Mouse (Mus musculus) lung, embryonic 16.5 days (tissue): ENCODE data around the gene Kifap3. TPM values are rescaled to one million over a fixed set of nuclear protein-coding genes. Genes with fewer than 3 reads are reported as not detected.
"Not testable (repeated sequence)": the region's sequence is repeated elsewhere in the genome, so short reads cannot be mapped to it uniquely, and the experiment has no call there.

Source experiments
- ATAC-seq: fragments of 200-750 bp; cut with Nextera tagmentation; 2 replicates; pipeline ENCODE4 v1.8.0; 2017; ENCODE audit warnings: low read depth, mild to moderate bottlenecking, moderate library complexity
- H3K27ac ChIP-seq: fragments of 300-500 bp; sonication (generic); 2 replicates; pipeline ENCODE4 v1.5.1; 2014; ENCODE audit warnings: mild to moderate bottlenecking, control low read depth, low read length
- H3K27me3 ChIP-seq: fragments of 300-500 bp; sonication (generic); 2 replicates; pipeline ENCODE4 v1.6.1; 2014; ENCODE audit warnings: low read depth, low read length, mixed read lengths; ENCODE audit not compliant: control insufficient read depth, insufficient read depth
- H3K36me3 ChIP-seq: fragments of 300-500 bp; sonication (generic); 2 replicates; pipeline ENCODE4 v1.6.1; 2014; ENCODE audit warnings: low read length; ENCODE audit not compliant: control insufficient read depth, insufficient read depth
- H3K4me1 ChIP-seq: fragments of 300-500 bp; sonication (generic); replicated peaks from 2 replicates; pipeline ENCODE4 v1.6.1; 2014; ENCODE audit warnings: low read length, mixed read lengths; ENCODE audit not compliant: control insufficient read depth, insufficient read depth
- H3K4me2 ChIP-seq: fragments of 300-500 bp; sonication (generic); 2 replicates; pipeline ENCODE4 v1.6.1; 2014; ENCODE audit warnings: low read depth, low read length, control low read depth
- H3K4me3 ChIP-seq: fragments of 300-500 bp; sonication (generic); 2 replicates; pipeline ENCODE4 v1.5.1; 2014; ENCODE audit warnings: mild to moderate bottlenecking, low read length, control low read depth
- H3K9ac ChIP-seq: fragments of 300-500 bp; sonication (generic); 2 replicates; pipeline ENCODE4 v1.6.1; 2014; ENCODE audit warnings: low read length, control low read depth
- H3K9me3 ChIP-seq: fragments of 300-500 bp; sonication (generic); 2 replicates; pipeline ENCODE4 v1.6.1; 2016; ENCODE audit warnings: low read length; ENCODE audit not compliant: control insufficient read depth
- WGBS: fragments of 180-500 bp; shearing (Covaris S2); extraction: QIAGEN DNeasy Blood & Tissue Kit; methylation state at CpG from one replicate; pipeline ENCODE4 v1.1.7; 2014; 5-methylcytosine and 5-hydroxymethylcytosine counted together
- polyA plus RNA-seq: library from polyadenylated mRNA; unstranded; fragments of >200 nt; fragmentation: Nextera tagmentation; extraction: Ambion mirVana; gene quantifications from 2 replicates; pipeline ENCODE4 v1.2.1, GENCODE M21; 2015

The Kifap3 gene
- polyA plus RNA-seq, 1 experiment from 2014 or later: 29.3 TPM

DNA sequence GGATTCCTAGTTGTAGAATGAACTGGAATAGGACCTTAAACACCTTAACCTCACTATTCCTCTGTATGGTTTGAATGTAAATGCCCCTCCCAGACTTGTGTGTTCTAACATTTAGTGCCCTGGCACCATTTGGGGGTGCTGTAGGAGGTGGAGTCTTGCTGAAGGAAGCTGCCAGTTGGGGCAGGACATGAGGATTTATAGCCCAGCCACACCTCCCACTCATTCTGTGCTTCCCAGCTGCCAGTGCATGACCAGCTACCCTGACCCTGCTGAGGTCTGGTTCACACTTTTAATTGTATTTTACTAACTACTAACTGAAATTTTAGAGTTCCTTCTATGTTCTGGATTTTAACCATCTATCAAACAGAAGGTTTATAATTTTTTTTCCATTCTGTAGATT is 50.1 kb downstream of the Kifap3 start:
- Histone ChIP-seq H3K4me3 (no peak overlapping the region), H3K36me3 (peaks cover 3% of the 10 kb centered on the region; the same call in 1 of the 2 replicates), H3K9ac (no peak overlapping the region), H3K9me3 (no peaks in the 10 kb centered on the region), H3K27me3 (no peaks in the 10 kb centered on the region), H3K4me1 (no peaks in the 10 kb centered on the region), H3K27ac (no peak overlapping the region), H3K4me2 (no peak overlapping the region)
- ATAC-seq: no peak

DNA sequence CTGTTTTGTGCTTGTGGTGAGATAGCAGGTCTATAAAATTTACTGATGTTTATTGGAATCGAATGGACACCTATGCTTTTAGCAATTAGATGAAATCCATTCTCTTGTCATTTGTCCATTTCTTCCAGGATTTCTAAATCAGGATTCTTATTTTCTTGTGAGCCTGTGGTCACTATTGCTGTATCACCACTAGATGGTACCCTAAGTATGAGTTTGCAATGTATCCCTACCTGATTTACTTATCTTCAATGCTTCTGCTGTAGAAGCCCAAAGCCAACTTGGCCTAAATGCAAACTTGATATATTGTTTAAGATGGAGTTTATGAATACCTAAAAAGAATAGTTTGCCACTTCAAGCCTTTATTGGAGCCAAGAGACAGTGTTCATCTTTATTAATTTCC is 54.7 kb downstream of the Kifap3 start:
- peaks cover 3% of the 10 kb centered on the region; the same call in 1 of the 2 replicates for H3K36me3 ChIP-seq
- H3K27me3 ChIP-seq: no peaks in the 10 kb centered on the region
- H3K4me3 ChIP-seq: no peak overlapping the region
- H3K9me3 ChIP-seq: no peaks in the 10 kb centered on the region
- ATAC-seq: no peak
- no peak overlapping the region for H3K9ac ChIP-seq
- H3K4me1 ChIP-seq: no peaks in the 10 kb centered on the region
- WGBS: 43% methylated on average over 1 of the region's 1 CpGs
- no peak overlapping the region for H3K4me2 ChIP-seq
- no peak overlapping the region for H3K27ac ChIP-seq

DNA sequence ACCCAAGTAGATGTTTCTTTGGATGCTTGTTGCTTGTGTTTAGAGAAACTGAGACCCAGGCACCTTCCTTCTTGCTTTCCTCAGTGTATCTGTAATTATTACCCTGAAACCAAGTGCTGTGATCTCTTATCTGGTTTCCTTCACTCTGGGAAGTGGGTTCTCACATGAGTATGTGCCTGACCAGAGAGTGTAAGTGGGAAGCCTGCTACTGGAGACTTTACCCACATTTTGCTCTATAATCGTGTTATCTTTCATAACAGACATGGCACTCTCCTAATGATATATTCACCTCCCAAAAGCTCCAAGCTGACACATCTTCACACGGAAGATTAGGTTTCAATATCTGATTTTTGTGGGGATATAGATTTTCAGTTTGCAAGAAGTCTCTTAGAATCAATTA is 55.7 kb downstream of the Kifap3 start:
- H3K27me3 ChIP-seq: no peaks in the 10 kb centered on the region
- H3K4me1 ChIP-seq: no peaks in the 10 kb centered on the region
- no peak overlapping the region for H3K4me2 ChIP-seq
- WGBS: 75% methylated on average over 2 of the region's 2 CpGs
- H3K36me3 ChIP-seq: peaks cover 3% of the 10 kb centered on the region; the same call in 1 of the 2 replicates
- H3K9ac ChIP-seq: no peak overlapping the region
- no peak overlapping the region for H3K27ac ChIP-seq
- no peak for ATAC-seq
- no peak overlapping the region for H3K4me3 ChIP-seq
- H3K9me3 ChIP-seq: no peaks in the 10 kb centered on the region

DNA sequence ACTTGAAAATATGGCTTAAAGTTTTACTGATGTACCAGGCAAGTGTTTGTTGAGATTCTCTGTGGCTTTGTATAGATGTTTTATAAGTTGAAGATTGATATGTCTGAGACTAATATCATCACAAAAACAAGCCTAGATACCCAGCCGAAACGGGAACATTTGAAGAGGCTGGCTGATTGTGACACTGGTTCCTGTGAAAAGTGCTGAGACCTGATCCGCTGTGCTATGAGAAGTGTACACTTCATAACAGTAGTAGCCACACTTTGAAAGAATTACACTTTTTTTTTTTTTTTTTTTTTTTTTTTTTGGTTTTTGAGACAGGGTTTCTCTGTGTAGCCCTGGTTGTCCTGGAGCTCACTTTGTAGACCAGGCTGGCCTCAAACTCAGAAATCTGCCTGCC is 59.1 kb downstream of the Kifap3 start:
- not testable (repeated sequence) for ATAC-seq, H3K27ac ChIP-seq
- 85% methylated on average over 3 of the region's 3 CpGs for WGBS

DNA sequence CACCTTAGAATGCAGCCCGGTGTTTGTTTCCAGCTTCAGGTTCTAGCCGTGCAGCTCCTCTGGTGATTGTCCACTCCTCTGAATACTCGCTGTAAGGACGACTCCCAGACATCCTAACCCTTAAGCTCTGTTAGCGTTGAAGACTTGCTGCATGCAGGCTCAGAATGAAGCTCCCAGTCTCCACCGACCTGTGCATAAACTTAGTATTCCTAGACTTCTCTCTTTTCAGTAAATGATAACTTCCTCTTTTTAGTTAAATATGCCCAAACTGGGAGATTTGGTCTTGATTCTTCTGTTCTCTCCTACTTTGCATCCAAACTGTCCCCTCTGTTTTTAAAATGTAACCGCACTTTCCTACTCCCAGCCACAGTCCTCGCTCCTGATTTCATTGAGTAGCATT is 61.2 kb downstream of the Kifap3 start:
- no peak overlapping the region for H3K4me2 ChIP-seq
- H3K27ac ChIP-seq: no peak overlapping the region
- no peak overlapping the region for H3K9ac ChIP-seq
- H3K4me3 ChIP-seq: no peak overlapping the region
- no peaks in the 10 kb centered on the region for H3K9me3 ChIP-seq
- H3K36me3 ChIP-seq: no peaks in the 10 kb centered on the region
- no peaks in the 10 kb centered on the region for H3K4me1 ChIP-seq
- WGBS: 88% methylated on average over 8 of the region's 8 CpGs
- ATAC-seq: no peak
- no peaks in the 10 kb centered on the region for H3K27me3 ChIP-seq

More for the DNA sequence above, 59.1 kb downstream of the Kifap3 start:
- not testable (repeated sequence) for H3K4me1 ChIP-seq, H3K9me3 ChIP-seq, H3K9ac ChIP-seq, H3K4me2 ChIP-seq, H3K27me3 ChIP-seq, H3K4me3 ChIP-seq, H3K36me3 ChIP-seq

DNA sequence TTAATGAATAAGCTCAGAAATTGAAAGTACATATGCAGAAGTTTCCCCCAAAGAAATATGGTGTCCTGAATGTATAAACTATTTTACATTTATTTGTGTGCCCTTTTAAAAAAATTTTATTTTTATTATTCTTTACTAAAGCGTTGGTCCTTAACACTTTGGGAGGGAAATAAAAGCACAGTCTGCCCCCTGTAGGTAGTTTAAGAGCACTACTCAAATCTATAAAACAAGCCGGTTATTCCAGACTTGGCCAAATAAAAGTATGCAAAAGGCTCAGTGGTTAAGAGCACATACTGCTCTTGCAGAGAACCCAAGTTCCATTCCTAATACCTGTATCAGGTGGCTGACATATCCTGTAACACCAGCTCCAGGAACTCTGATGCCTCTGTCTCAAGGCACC is 62.9 kb downstream of the Kifap3 start:
- no peak for ATAC-seq

DNA sequence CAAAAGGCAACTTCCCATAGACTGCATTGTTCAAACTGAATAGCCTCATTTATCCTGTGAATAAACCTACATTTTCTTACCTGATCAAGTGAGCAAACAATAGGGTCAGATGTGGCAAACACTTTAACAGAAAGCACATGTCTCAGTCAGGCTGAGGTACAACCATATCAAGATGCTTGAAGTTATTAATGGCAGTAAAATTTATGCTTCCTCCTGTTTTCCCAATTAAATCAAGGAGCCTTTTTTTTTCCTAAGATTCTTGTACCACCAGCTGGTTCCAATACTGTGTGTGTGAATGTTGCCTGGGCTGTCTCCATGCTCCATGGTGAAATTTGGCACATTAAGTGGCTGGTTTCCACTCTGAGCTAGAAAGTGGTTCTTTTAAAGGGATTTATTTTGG is 64.5 kb downstream of the Kifap3 start:
- Histone ChIP-seq H3K36me3 (peaks cover 2% of the 10 kb centered on the region; the same call in 1 of the 2 replicates), H3K27me3 (no peaks in the 10 kb centered on the region), H3K4me3 (no peak overlapping the region), H3K9ac (no peak overlapping the region), H3K27ac (no peak overlapping the region), H3K4me2 (no peak overlapping the region), H3K4me1 (no peaks in the 10 kb centered on the region), H3K9me3 (no peaks in the 10 kb centered on the region)
- ATAC-seq: no peak

More for the DNA sequence above, 62.9 kb downstream of the Kifap3 start:
- no peaks in the 10 kb centered on the region for H3K27me3 ChIP-seq
- H3K4me3 ChIP-seq: no peak overlapping the region
- H3K27ac ChIP-seq: no peak overlapping the region
- no peaks in the 10 kb centered on the region for H3K4me1 ChIP-seq
- H3K9me3 ChIP-seq: no peaks in the 10 kb centered on the region
- H3K9ac ChIP-seq: no peak overlapping the region
- H3K36me3 ChIP-seq: no peaks in the 10 kb centered on the region
- no peak overlapping the region for H3K4me2 ChIP-seq
- WGBS: 50% methylated on average over 2 of the region's 2 CpGs

DNA sequence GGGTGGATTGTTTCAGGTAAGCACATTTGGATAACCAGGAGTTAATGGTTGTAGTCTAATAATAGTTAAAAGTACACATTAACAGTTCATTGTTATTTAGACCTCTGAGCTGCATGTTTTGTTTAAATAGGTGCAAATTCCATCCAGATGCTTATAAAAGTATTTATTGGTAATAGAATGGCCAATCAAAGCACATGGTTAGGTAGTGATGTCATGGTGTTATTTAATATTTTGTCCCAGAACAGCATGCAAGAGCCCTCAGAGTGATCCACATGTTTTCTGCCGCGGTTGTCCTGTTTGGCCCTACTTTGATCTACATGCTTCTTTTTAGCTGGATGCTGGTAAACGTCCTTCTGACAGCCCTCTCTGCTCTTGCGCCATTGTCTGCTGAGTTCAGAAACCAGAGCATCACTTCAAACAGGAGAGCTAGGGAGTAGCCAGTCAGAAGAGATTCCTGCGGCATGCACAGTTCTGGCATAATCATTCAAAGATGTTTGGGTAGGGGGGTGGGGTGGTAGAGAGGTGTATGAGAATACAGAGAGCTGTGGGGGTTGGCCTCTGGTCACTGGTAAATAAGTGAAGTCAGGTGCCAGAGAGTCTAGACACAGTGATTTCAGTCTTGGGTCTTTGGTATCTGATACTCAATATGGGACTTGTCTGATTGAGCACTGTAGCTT is 73.6 kb downstream of the Kifap3 start:
- H3K9ac ChIP-seq: no peak overlapping the region
- H3K27me3 ChIP-seq: no peaks in the 10 kb centered on the region
- peaks cover 7% of the 10 kb centered on the region; the same call in 1 of the 2 replicates for H3K36me3 ChIP-seq
- no peak for ATAC-seq
- no peaks in the 10 kb centered on the region for H3K9me3 ChIP-seq
- H3K27ac ChIP-seq: no peak overlapping the region
- 55% methylated on average over 5 of the region's 5 CpGs for WGBS
- no peak overlapping the region for H3K4me2 ChIP-seq
- no peak overlapping the region for H3K4me3 ChIP-seq
- H3K4me1 ChIP-seq: no peaks in the 10 kb centered on the region

DNA sequence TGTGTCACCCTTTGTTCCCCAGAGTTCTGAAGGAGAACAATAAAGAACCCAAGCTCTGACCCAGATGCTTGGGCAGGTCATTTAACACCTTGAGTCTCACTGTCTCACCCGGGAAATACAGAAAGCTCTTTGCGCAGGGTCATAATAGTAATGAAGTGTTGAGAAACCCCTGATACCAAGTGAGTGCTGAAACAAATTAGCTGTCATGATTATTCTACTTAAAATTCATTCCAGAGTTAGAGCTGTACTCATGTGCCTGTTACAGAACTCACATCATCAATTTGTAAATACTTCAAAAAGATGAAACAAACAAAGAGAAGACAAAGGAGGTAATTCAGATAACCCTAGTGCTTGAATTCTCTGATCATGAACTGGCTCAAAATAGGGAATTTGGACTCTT is 79.0 kb downstream of the Kifap3 start:
- H3K27me3 ChIP-seq: no peaks in the 10 kb centered on the region
- no peaks in the 10 kb centered on the region for H3K9me3 ChIP-seq
- H3K4me2 ChIP-seq: no peak overlapping the region
- 47% methylated on average over 2 of the region's 2 CpGs for WGBS
- 0 out of 2 replicates have a peak, but pooled peaks cover 3% of the 10 kb centered on the region for H3K4me1 ChIP-seq
- no peaks in the 10 kb centered on the region for H3K36me3 ChIP-seq
- H3K9ac ChIP-seq: no peak overlapping the region
- H3K4me3 ChIP-seq: no peak overlapping the region
- no peak overlapping the region for H3K27ac ChIP-seq
- peak; percentile 62 for ATAC-seq

DNA sequence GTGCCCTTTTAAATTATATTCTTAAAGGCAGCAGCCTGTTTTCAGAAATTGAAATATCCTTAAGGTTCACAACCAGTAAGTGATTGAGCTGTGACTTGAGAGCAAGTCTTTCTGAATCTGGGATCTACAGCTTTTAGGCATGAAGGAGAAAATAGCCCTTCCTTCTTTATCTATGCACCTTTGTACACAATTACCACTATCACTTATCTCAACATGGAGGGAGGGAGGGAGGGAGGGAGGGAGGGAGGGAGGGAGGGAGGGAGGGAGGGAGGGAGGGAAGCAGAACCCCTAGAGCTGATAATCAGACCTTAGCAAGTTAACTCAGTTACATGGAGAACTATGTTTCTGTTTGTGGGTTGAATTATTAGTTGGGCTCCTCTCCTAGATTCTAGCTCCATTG is 82.2 kb downstream of the Kifap3 start:
- Histone ChIP-seq H3K9ac (no peak overlapping the region), H3K36me3 (peaks cover 3% of the 10 kb centered on the region)
- no peak for ATAC-seq

More for the DNA sequence above, 82.2 kb downstream of the Kifap3 start:
- no peak overlapping the region for H3K4me2 ChIP-seq
- no peak overlapping the region for H3K27ac ChIP-seq
- H3K4me1 ChIP-seq: 0 out of 2 replicates have a peak, but pooled peaks cover 3% of the 10 kb centered on the region
- H3K27me3 ChIP-seq: no peaks in the 10 kb centered on the region
- H3K4me3 ChIP-seq: no peak overlapping the region
- no peaks in the 10 kb centered on the region for H3K9me3 ChIP-seq
